Mouse (Mus musculus): Measurements from ENCODE around the gene Zfp61.
A peak's percentile ranks its signal among the peaks of the same experiment; 100 is the strongest.

Zfp61 gene

DNA sequence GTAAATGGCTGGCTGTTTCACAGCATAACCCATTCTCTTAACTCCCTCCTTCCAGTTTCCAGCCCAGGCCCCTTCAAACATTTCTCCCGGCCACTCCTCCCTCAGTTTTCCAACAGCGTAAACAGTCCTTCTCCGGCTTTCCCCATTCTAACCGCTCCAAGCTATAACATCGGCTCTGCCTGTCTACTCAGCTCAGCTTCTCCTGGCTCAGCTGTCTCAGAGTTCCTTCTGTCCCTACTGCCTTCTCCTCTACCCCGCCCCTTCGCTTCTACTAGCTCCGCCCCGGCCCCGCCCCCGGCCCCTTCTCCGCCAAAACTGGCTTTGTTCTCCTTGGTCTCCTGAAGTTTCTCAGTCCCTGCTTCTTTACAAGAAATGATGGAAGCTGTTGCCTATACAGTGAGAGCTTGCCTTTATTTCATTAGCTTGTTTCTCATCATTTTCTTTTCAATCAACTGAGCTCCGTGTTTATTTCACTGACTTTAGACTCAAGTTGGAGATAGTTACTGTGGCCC lies at the start of gene Zfp61:
Zfp61 (minus strand) TSS at position 462 of the 512 bp plus-strand sequence.
- peak; percentile 51 for DNase-seq (ENCODE audit: low read depth)

DNA sequence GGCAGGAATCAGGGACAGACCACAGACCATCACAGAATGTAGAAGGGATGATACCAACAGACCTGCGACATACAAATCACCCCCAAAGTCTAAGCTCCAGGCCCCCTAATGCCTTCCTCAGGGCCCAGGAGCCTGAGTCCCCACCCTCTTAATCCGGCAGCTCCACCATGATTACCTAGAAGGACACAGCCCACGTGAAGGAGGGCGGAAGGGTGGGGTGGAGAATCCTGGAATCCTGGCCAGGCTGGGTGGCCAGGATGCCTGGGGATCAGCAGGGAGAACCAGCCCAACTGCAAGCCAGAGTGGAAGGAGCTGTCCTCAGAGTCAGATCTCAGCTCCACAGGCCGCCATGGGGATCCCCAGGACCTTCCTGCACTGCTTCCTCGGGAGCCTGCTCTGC lies 47.9 kb upstream of the Zfp61 start, which contains the start of gene Lypd5:
Lypd5 (plus strand) TSS at position 301 of the 400 bp plus-strand sequence.
- DNase-seq (ENCODE audit: low read depth) = no peak

DNA sequence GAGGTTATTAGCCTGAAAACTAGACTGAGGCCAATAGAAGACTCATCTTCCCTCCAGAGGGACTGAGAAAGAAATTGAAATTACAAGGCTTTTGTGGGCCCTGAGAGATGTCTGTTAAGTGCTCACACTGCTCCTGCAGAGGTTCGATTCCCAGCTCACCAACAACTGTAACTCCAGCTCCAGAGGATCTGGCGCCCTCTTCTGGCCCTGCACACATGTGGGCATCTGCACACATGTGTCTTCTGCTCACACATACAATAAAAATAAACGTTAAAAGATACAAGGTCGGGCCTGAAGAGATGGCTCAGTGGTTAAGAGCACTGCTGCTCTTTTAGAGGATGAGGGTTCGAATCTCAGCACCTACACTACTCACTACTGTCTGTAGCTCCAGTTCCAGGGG lies 45.4 kb upstream of the Zfp61 start:
- no peak for DNase-seq (ENCODE audit: low read depth)

DNA sequence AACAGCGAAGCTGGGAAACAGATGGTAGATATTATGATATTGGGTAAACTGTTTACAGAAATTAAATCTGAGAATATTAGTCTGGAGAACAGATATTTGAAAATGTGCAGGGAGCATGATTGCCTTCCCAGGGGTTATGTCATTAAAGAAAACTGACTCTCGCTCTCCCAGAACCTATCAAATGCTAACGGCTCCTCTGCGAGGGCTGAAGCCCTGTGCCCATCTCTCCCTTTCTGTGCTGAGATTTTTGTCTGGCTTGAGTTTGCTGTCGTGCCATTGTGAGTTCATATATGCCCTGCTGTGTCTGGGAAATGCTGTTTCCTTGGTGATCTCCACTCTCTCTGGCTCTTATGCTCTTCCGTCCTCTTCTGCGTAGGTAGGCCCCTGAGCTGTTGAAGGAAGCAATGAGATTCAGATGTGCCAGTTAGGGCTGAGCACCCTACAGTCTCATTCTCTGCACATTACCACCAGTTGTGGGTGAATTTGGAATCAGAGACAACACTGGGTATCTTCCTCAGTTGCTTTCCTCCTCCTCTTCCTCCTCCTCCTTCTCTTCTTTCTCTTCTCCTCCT lies 42.8 kb upstream of the Zfp61 start:
- no peak for DNase-seq (ENCODE audit: low read depth)

DNA sequence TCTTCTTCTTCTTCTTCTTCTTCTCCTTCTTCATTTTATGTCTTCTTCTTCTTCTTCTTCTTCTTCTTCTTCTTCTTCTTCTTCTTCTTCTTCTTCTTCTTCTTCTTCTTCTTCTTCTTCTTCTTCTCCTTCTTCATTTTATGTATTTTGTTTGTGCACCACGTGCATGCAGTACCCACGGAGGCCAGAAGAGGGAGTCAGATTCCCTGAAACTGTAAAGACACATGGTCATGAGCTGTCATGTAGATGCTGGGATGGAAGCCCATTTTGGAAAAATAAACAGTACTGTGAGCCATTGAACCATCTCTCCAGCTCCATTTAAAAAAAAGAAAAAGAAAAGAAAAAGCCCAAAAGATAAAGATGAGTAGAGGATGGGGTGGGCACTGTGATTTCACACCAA lies 37.2 kb upstream of the Zfp61 start:
- DNase-seq (ENCODE audit: low read depth) = no peak

DNA sequence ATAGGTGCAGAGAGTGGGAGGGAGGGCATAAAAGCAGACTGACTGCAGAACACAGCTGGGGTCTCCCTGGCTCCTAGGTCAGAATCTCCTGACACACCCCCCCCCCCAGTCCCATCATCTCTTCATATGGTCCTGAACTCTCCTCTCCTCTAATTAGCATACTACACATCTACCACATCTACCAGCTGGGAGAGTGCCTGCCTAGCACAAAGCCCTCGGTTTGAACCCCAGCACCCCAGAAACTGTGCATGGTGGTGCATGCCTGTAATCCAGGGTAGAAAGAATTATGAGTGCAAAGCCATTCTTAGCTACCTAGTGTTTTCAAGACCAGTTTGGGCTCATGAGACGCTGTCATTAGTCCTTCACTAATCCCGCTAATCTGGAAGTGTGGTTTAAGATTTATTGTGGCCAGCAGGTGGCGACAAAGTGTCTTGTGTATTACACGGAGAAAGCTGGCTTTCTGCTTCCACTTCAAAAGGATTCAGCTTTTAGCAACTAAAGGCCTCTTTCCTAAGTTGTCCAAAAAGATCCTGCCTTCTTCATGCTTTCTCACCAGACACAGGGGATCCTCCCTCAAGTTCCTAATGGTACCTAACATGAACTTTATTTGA lies 34.8 kb upstream of the Zfp61 start:
- peak; percentile 90 for DNase-seq (ENCODE audit: low read depth)

DNA sequence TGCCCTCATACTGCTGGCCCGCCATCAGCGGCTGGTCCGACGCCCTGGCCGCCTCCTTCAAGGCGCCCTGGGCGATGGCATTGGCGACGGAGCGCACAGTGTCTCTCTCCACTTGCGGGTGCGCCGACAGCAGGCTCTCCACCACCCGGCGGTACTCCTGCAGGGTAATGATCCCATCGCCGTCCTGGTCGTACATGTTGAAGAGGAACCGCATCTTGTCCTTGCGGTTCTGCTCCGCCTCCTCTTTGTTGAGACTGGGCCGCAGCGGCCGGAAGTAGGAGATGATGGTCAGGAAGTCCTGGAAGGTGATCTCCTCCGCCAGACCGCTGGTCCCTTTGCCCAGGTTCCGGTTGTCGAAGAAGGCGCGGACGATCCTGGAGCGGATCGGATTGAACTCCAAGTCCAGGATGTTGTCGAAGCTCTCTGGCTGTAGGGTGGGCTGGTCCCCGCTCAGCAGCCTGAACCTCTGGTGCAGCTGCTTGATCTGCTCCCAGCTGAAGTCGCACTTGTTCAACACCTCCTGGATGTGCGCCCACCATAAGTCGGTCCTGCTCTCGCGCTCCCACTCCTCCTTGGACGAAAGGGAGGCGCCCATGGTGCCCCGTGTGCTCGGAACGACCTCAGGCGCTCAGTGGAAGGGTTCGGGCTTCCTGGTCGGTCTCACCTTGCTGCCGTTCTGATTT lies 32.4 kb upstream of the Zfp61 start, which contains the start of gene Tescl:
Tescl (minus strand) TSS at position 633 of the 683 bp plus-strand sequence.
- DNase-seq (ENCODE audit: low read depth) = no peak

DNA sequence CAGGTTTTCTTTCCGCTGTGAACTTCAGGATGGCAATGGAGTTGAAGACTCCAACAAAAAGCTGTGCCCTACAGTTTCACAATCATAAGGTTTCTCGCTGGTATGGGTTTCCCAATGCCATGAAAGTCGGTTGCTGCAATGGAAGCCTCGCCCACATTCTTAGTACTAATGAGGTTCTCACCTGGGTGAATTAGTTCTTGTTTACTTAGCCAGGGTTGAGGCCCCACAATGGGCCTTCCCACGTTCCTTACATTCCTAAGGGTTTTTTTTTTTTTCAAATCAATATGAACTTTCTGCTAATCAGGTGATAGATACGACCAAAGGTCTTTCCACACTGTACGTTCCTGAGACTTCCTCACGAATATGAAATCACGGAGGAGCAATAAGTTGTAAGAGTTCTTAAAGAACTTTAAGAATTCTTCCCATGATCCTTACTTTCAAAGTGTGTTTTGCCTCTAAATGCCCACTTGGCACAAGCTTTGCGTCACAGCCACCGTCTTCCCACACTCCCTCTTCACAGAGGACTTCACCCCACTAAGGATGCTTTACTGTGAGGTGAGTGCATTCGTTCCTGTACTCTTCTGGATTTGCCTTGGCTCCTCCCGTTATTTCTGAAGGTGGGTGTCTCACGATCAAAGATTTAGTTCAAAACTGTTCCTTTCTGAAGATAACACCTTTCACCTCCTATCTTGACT lies 26.4 kb upstream of the Zfp61 start:
- no peak for DNase-seq (ENCODE audit: low read depth)

DNA sequence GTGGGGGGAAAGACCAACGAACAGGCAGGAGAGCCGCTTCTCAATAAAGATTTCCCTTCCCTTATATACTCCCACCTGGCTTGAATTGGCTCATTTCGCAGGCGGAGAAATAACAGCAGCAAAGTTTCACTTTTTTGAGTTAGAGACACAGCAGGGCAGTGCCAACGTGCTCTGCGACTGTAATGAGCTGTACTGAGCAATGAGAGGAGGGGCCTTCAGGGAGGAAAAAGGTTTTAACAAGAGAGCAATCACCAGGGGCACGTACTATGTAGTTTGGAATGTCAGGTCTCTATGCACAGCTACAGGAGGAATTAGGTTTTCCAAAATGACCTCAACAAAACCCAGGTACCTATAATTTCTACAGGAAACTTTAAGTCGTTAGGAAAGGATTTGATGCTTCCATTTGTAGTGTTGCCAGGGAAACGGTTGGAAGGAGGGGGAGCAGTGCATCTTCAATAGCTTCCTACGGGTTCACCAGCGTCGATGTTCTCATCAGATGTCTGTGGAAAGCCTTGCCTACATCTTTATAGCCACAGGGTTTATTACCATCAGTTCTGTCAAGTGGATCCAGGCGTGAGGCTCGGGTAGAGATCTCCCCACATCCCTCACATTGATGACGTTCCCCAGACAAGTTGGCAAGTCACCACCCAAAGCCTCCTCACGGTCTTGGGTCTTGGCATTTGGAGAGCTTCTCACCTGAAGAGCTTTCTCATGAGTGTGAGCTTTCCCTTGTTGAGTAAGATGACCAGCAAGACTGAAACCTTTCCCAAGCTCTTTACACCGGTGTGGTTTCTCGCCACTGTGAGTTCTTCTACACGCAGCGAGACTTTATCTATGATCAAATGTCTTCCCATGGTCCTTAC lies 25.5 kb upstream of the Zfp61 start:
- no peak for DNase-seq (ENCODE audit: low read depth)

DNA sequence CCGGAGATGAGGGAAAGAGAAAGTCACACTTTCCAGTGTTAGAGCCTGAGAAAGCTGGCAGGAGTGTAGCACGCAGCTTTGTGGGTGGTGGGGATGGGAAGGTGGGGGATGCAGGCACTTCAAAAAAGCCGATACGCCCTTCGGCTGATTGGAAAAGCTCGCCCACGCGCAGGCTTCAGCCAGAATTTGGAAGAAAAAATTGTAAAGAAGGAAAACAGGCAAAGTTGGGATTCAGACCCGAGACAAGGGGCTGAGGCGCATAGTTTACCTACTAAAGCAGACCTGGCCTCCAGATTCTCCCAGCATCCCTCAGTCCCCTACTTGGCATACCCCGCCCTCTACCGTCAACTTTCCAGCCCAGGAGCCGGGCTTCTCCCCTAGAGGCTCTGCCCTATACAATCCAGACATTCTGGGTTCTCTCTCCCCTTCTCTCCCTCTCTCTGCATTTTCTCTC lies 24.7 kb upstream of the Zfp61 start:
- DNase-seq (ENCODE audit: low read depth) = no peak

DNA sequence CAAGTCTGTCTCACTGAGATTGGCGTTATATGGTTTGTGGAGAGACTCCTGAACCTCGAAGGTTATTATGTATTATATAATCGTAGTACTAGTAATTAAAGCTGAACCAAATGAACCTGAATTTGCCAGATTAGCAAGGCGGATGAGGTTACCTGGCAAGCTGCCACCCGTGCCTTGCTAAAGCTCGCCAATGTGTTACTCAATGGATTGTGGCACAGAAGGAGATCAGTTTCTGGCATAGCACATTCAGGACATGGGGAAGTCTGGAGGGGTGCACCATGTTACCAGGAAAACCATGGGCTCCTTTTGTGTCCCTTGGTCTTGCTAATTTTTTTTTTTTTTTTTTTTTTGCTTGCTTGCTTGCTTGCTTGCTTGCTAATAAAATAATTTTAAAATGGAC lies 24.2 kb upstream of the Zfp61 start:
- no peak for DNase-seq (ENCODE audit: low read depth)

DNA sequence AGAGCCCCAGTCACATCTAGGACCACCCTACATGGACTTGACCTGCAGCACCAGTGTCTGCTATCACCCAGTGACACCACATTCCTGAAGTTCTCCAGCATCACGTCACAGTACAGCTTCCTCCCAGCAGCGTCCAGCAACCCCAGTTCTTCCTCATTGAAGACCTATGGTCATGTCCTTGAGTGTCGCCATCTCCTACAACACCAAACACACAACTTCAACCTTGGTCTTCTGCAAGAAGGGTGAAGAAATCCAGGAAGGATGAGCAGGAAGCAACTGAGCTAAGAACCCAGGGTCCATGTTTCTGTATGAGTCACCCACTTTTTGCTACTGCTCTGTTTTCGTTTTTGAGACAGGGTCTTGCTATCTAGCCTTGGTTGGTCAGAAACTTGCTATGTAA lies 21.6 kb upstream of the Zfp61 start:
- no peak for DNase-seq (ENCODE audit: low read depth)

DNA sequence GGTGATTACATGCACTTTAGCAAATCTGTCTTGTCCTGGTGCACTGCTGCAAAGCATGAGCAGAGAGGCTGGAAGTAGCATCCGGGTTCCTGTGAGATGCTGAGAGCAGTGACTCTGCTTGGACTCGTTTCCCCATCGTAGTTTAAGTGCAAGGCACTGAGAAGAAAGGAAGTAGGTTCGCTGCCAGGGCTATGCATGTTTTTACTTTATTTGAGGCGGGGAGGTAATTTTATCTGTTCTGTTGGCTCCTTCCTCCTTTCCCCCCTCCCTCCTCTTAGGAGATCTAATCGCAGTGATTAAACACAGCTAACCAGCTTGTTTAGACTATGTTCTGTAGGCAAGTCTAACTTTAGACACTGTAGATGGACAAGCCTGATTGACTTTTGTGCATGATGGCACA lies 17.9 kb upstream of the Zfp61 start:
- no peak for DNase-seq (ENCODE audit: low read depth)

DNA sequence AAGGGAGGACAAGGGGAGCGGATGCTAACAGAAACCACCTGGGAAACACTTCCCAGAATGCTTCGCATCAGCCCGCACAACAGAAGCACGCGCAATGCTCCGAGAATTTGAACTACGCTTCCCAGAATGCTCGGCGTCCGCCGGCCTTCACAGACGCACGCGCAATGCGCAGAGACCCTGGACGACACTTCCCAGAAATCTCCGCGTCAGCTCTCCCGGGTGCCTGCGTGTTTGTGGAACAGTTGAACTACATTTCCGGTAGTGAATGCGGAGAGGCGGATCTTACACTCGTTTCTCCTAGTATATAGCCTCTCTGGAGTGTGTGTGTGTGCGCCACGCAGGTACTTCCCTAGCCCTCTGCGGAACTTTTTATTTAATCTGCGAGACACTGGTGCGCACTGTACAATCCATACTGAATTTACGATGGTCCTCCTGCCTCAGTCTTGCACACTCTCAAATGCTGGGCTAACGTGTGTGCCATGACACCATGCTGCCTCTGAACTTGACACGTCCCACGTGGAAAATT lies 15.6 kb upstream of the Zfp61 start, which contains the start of gene Zfp94:
Zfp94 (minus strand) TSS at position 100 of the 526 bp plus-strand sequence.
- DNase-seq (ENCODE audit: low read depth) = peak; percentile 90

DNA sequence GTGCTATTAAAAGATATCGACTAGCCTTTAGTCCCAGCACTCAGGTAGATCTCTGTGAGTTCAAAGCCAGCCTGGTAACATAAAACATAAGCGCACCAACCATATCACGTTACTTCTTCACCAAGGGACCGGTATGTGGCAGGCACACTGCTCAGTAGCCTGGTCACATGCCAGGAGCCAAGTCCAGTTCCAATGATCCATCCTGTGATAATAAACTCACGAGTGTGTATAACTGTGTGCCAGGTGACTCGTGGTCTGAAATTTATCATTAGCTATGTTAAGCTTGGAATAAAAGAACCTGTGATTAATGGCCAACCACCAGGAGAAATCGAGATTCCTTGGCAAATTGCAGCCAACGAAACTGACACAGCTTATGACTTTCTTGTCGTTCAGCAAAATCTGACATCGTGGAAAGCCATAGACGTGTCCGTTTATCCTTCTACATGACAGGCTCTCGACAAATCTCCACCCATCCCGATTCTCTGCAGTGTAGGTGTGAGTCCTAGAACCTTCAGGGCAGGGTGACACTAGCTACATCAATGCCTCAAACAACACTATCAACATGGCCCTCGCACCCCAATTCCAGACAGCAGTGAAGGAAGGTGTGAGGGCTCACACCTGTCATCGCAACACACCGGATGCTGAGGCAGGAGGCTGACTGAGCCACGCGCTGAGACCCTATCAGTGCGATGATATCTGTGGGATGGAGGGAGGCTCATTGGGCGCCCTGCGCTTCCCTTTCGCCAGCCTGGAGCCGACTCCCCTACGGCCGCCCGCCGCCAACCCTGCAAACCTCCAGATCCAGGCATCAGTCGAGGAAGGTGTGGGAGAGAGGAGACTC lies 14.9 kb upstream of the Zfp61 start:
- DNase-seq (ENCODE audit: low read depth) = no peak

DNA sequence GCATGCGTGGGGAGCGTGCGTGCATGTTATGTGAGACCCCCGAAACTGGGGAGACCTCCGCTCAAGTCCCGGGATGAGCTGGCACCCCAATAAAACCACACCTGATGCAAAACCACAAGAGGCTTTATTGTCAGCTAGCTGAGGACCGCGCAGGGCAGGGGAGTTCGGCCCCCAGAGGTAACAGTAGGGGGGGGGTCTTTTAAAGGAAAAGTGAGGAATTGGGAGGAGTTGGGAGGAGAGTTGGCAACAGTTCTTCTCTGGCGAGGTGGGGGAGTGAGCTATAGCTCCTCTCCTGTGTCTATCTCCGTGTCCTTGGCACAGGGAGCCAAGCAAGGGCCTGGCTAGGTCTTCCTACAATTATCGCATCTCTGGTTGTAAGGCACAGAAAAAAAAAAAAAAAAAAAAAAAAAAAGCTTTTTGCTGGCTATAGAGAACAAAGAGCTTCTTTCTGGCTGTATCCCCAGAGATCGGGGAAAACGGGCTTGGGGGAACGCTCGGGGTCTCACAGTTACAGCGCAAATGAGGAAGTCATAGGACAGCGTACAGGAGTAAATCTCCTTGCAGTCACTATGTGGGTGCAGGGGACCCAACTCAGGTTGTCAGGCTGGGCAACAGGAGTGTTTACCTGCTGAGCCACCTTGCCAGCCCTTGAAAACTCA lies 1.1 kb downstream of the Zfp61 start:
- DNase-seq (ENCODE audit: low read depth) = no peak

DNA sequence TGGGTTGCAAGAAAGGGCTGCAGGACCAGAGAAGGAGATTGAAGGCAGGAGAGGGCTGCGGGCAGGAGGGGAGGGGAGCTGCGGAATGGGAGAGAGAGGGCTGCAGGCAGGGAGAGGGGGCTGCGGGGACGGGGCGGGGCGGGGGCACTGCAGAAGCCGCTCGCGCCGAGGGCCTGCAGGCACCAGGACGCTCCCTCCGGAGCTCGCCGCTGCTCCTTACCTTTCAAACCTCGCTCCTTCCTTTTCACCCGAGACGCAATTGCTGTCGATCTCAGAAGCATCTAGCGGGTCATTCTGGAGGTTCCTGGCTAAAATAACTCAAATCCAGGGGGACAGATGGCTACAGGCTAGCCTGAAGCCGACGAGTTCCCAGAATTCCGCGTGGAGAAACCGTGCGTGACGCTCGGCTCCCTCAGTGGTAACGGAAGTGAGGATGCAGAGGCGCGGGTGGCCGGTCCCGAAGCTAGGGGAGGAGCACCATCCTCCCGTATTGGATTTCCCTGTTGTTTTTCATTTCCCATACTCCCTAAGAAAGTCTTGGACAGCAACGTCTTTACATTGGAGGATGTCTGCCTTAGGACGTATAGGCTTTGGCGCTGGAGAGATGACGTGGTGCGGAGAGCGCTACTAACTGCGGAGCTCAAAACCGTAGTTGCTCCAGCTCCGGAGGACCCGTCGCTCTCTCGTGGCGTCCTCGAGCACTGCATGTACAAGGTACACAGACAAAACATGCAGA lies 1.9 kb downstream of the Zfp61 start:
- peak; percentile 80 for DNase-seq (ENCODE audit: low read depth)

DNA sequence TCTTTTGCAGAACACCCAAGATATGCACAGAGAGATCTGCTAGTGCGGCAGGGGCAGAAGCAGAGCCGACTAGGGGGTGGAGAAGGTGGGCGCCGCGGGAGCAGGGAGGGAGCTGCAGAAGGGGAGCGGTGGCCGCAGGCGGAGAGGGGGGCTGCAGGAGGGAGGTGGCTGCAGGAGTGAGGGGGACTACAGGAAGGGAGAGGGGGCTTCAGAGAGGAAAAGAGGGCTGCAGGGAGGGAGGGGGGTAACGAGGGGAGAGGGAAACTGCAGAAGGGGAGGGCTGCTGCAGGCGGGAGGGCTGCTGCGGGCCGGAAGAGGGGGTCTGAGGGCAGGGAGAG lies 2.4 kb downstream of the Zfp61 start:
- no peak for DNase-seq (ENCODE audit: low read depth)

Data from naive thymus-derived CD4-positive, alpha-beta T cell, adult 2 months (primary cell).